Mouse (Mus musculus): ENCODE measurements around the gene Igsf6. TPM values are rescaled to one million over a fixed set of nuclear protein-coding genes. Genes with fewer than 3 reads are reported as not detected.

Gene Igsf6
- polyA plus RNA-seq, 1 experiment: 0.52 TPM

GRCm38 (mm10) chr7:121059477-121060218, 14.7 kb downstream of the Igsf6 start:
- WGBS: 35% methylated on average over 6 of the region's 6 CpGs
- H3K4me3 ChIP-seq (ENCODE audit: low read depth, low read length): no peak overlapping the region
- no peak for TF ChIP-seq POLR2A (IDR thresholded peaks at IDR 0.05; ENCODE audit: low read depth, low read length)
- TF ChIP-seq CTCF (IDR thresholded peaks at IDR 0.05; ENCODE audit: extremely low read depth, insufficient read length, insufficient replicate concordance, low read depth, low read length): no peak

GRCm38 (mm10) chr7:121053071-121053470, 21.3 kb downstream of the Igsf6 start:
- 92% methylated on average over 4 of the region's 4 CpGs for WGBS
- peaks cover 26% of the 10 kb centered on the region for H3K36me3 ChIP-seq (ENCODE audit: control insufficient read depth, insufficient read depth, low read length)
- H3K4me3 ChIP-seq (ENCODE audit: low read depth, low read length): no peak overlapping the region
- TF ChIP-seq POLR2A (IDR thresholded peaks at IDR 0.05; ENCODE audit: low read depth, low read length): no peak
- TF ChIP-seq CTCF (IDR thresholded peaks at IDR 0.05; ENCODE audit: extremely low read depth, insufficient read length, insufficient replicate concordance, low read depth, low read length): no peak
- H3K4me1 ChIP-seq (ENCODE audit: control insufficient read depth, insufficient read depth, insufficient read length, low read length): no peaks in the 10 kb centered on the region
- no peak overlapping the region for H3K27ac ChIP-seq (ENCODE audit: insufficient read depth, low read depth, low read length)
- H3K27me3 ChIP-seq (ENCODE audit: control insufficient read depth, insufficient read depth, low read length): no peaks in the 10 kb centered on the region

More at GRCm38 (mm10) chr7:121059477-121060218, 14.7 kb downstream of the Igsf6 start:
- H3K36me3 ChIP-seq (ENCODE audit: control insufficient read depth, insufficient read depth, low read length): peaks cover 13% of the 10 kb centered on the region
- peaks cover 9% of the 10 kb centered on the region; the same call in 1 of the 2 replicates for H3K4me1 ChIP-seq (ENCODE audit: control insufficient read depth, insufficient read depth, insufficient read length, low read length)
- no peaks in the 10 kb centered on the region for H3K27me3 ChIP-seq (ENCODE audit: control insufficient read depth, insufficient read depth, low read length)
- H3K27ac ChIP-seq (ENCODE audit: insufficient read depth, low read depth, low read length): no peak overlapping the region

- H3K36me3 ChIP-seq (ENCODE audit: control insufficient read depth, insufficient read depth, low read length): peaks cover 9% of the 10 kb centered on the region
- H3K4me1 ChIP-seq (ENCODE audit: control insufficient read depth, insufficient read depth, insufficient read length, low read length): peaks cover 13% of the 10 kb centered on the region; the same call in 1 of the 2 replicates
- no peak for TF ChIP-seq CTCF (IDR thresholded peaks at IDR 0.05; ENCODE audit: extremely low read depth, insufficient read length, insufficient replicate concordance, low read depth, low read length)
- TF ChIP-seq POLR2A (IDR thresholded peaks at IDR 0.05; ENCODE audit: low read depth, low read length): no peak
- WGBS: 88% methylated on average over 2 of the region's 2 CpGs
- H3K27ac ChIP-seq (ENCODE audit: insufficient read depth, low read depth, low read length): no peak overlapping the region
- no peaks in the 10 kb centered on the region for H3K27me3 ChIP-seq (ENCODE audit: control insufficient read depth, insufficient read depth, low read length)
- H3K4me3 ChIP-seq (ENCODE audit: low read depth, low read length): no peak overlapping the region
These were observed 26.7 kb downstream of the Igsf6 start for GRCm38 (mm10) chr7:121047624-121048023.

GRCm38 (mm10) chr7:121045671-121046453, 28.5 kb downstream of the Igsf6 start:
- Histone ChIP-seq H3K36me3 (ENCODE audit: control insufficient read depth, insufficient read depth, low read length) (peaks cover 3% of the 10 kb centered on the region; the same call in 1 of the 2 replicates), H3K27ac (ENCODE audit: insufficient read depth, low read depth, low read length) (peak overlapping the region; percentile 70), H3K4me3 (ENCODE audit: low read depth, low read length) (no peak overlapping the region), H3K4me1 (ENCODE audit: control insufficient read depth, insufficient read depth, insufficient read length, low read length) (peaks cover 19% of the 10 kb centered on the region; the same call in 1 of the 2 replicates), H3K27me3 (ENCODE audit: control insufficient read depth, insufficient read depth, low read length) (no peaks in the 10 kb centered on the region)
- no peak for TF ChIP-seq POLR2A (IDR thresholded peaks at IDR 0.05; ENCODE audit: low read depth, low read length)
- TF ChIP-seq CTCF (IDR thresholded peaks at IDR 0.05; ENCODE audit: extremely low read depth, insufficient read length, insufficient replicate concordance, low read depth, low read length): no peak
- WGBS: 22% methylated on average over 6 of the region's 6 CpGs

- no peaks in the 10 kb centered on the region for H3K27me3 ChIP-seq (ENCODE audit: control insufficient read depth, insufficient read depth, low read length)
- TF ChIP-seq CTCF (IDR thresholded peaks at IDR 0.05; ENCODE audit: extremely low read depth, insufficient read length, insufficient replicate concordance, low read depth, low read length): no peak
- no peak for TF ChIP-seq POLR2A (IDR thresholded peaks at IDR 0.05; ENCODE audit: low read depth, low read length)
- WGBS: 69% methylated on average over 1 of the region's 1 CpGs
- peaks cover 3% of the 10 kb centered on the region; the same call in 1 of the 2 replicates for H3K36me3 ChIP-seq (ENCODE audit: control insufficient read depth, insufficient read depth, low read length)
- H3K4me1 ChIP-seq (ENCODE audit: control insufficient read depth, insufficient read depth, insufficient read length, low read length): peaks cover 19% of the 10 kb centered on the region; the same call in 1 of the 2 replicates
- no peak overlapping the region; the same call in 1 of the 2 replicates for H3K27ac ChIP-seq (ENCODE audit: insufficient read depth, low read depth, low read length)
- no peak overlapping the region for H3K4me3 ChIP-seq (ENCODE audit: low read depth, low read length)
These were observed 30.1 kb downstream of the Igsf6 start for GRCm38 (mm10) chr7:121044251-121044650.

- peaks cover 19% of the 10 kb centered on the region; the same call in 1 of the 2 replicates for H3K4me1 ChIP-seq (ENCODE audit: control insufficient read depth, insufficient read depth, insufficient read length, low read length)
- no peak overlapping the region for H3K4me3 ChIP-seq (ENCODE audit: low read depth, low read length)
- no peaks in the 10 kb centered on the region for H3K27me3 ChIP-seq (ENCODE audit: control insufficient read depth, insufficient read depth, low read length)
- peaks cover 2% of the 10 kb centered on the region; the same call in 1 of the 2 replicates for H3K36me3 ChIP-seq (ENCODE audit: control insufficient read depth, insufficient read depth, low read length)
- no peak for TF ChIP-seq CTCF (IDR thresholded peaks at IDR 0.05; ENCODE audit: extremely low read depth, insufficient read length, insufficient replicate concordance, low read depth, low read length)
- TF ChIP-seq POLR2A (IDR thresholded peaks at IDR 0.05; ENCODE audit: low read depth, low read length): no peak
- H3K27ac ChIP-seq (ENCODE audit: insufficient read depth, low read depth, low read length): no peak overlapping the region
- WGBS: 77% methylated on average over 1 of the region's 1 CpGs
These were observed 30.9 kb downstream of the Igsf6 start for GRCm38 (mm10) chr7:121043510-121043909.

- Histone ChIP-seq H3K27ac (ENCODE audit: insufficient read depth, low read depth, low read length) (peak overlapping the region; percentile 58; the same call in 1 of the 2 replicates), H3K27me3 (ENCODE audit: control insufficient read depth, insufficient read depth, low read length) (no peaks in the 10 kb centered on the region), H3K4me1 (ENCODE audit: control insufficient read depth, insufficient read depth, insufficient read length, low read length) (peaks cover 19% of the 10 kb centered on the region; the same call in 1 of the 2 replicates), H3K4me3 (ENCODE audit: low read depth, low read length) (no peak overlapping the region), H3K36me3 (ENCODE audit: control insufficient read depth, insufficient read depth, low read length) (no peaks in the 10 kb centered on the region)
- WGBS: 91% methylated on average over 3 of the region's 3 CpGs
- no peak for TF ChIP-seq CTCF (IDR thresholded peaks at IDR 0.05; ENCODE audit: extremely low read depth, insufficient read length, insufficient replicate concordance, low read depth, low read length)
These were observed 31.4 kb downstream of the Igsf6 start for GRCm38 (mm10) chr7:121043004-121043403.
